Mouse (Mus musculus) c-Kit-positive CD71-negative TER-119-negative erythroid progenitor cells, embryonic 14.5 days (primary cell): ENCODE results near the gene Hist1h2bf.
"Not testable (repeated sequence)": the region's sequence is repeated elsewhere in the genome, so short reads cannot be mapped to it uniquely, and the experiment has no call there.

Experiments
- DNase-seq: peaks from one replicate; pipeline ENCODE4 v3.0.0-alpha.2; 2013; ENCODE audit warnings: low read depth

The Hist1h2bf gene

GRCm38 (mm10) chr13:23586940-23587225, 12.9 kb upstream of the Hist1h2bf start:
- no peak for DNase-seq

- no peak for DNase-seq
Observed at GRCm38 (mm10) chr13:23586099-23586939, 12.3 kb upstream of the Hist1h2bf start.

GRCm38 (mm10) chr13:23585442-23586098, 11.6 kb upstream of the Hist1h2bf start:
- peak; percentile 86 for DNase-seq

GRCm38 (mm10) chr13:23585029-23585441, 11.0 kb upstream of the Hist1h2bf start:
- no peak for DNase-seq

GRCm38 (mm10) chr13:23584331-23584730, 10.3 kb upstream of the Hist1h2bf start:
- no peak for DNase-seq

GRCm38 (mm10) chr13:23583387-23584068, 9.5 kb upstream of the Hist1h2bf start:
- DNase-seq = no peak

- no peak for DNase-seq
Observed at GRCm38 (mm10) chr13:23582219-23583056, 8.4 kb upstream of the Hist1h2bf start.

GRCm38 (mm10) chr13:23581408-23582218, 7.6 kb upstream of the Hist1h2bf start, which contains the start of gene Hist1h4d:
Gene Hist1h4d (plus strand): TSS chr13:23581598.
- peak; percentile 97 for DNase-seq

- DNase-seq = no peak
Observed at GRCm38 (mm10) chr13:23577835-23578234, 3.8 kb upstream of the Hist1h2bf start.

- DNase-seq = no peak
Observed at GRCm38 (mm10) chr13:23576906-23577639, 3.1 kb upstream of the Hist1h2bf start.

- no peak for DNase-seq
Observed at GRCm38 (mm10) chr13:23576351-23576881, 2.4 kb upstream of the Hist1h2bf start.

GRCm38 (mm10) chr13:23575864-23576313, 1.9 kb upstream of the Hist1h2bf start:
- not testable (repeated sequence) for DNase-seq

- no peak for DNase-seq
Observed at GRCm38 (mm10) chr13:23575271-23575851, 1.4 kb upstream of the Hist1h2bf start, which contains the start of gene Hist1h3d. Gene Hist1h3d (plus strand): TSS chr13:23575763.

GRCm38 (mm10) chr13:23574546-23575170, 662 bp upstream of the Hist1h2bf start:
- not testable (repeated sequence) for DNase-seq

- not testable (repeated sequence) for DNase-seq
Observed at GRCm38 (mm10) chr13:23573034-23573897, 730 bp downstream of the Hist1h2bf start.

GRCm38 (mm10) chr13:23572218-23573033, 1.6 kb downstream of the Hist1h2bf start:
- no peak for DNase-seq
